Mouse (Mus musculus) spleen, adult 2 months (tissue): ENCODE data around the gene Spata31d1d.

Experiments used
- CTCF ChIP-seq: fragments of 200-500 bp; IDR thresholded peaks from 2 replicates; pipeline ENCODE4 v1.5.1; 2011; ENCODE audit warnings: mild to moderate bottlenecking, inconsistent platforms; ENCODE audit not compliant: insufficient read depth, insufficient read length, insufficient replicate concordance; ENCODE audit errors: extremely low read depth
- POLR2A ChIP-seq: fragments of 200-500 bp; IDR thresholded peaks from 2 replicates; pipeline ENCODE4 v1.6.1; 2011; ENCODE audit warnings: low read depth, low read length, inconsistent platforms

DNA sequence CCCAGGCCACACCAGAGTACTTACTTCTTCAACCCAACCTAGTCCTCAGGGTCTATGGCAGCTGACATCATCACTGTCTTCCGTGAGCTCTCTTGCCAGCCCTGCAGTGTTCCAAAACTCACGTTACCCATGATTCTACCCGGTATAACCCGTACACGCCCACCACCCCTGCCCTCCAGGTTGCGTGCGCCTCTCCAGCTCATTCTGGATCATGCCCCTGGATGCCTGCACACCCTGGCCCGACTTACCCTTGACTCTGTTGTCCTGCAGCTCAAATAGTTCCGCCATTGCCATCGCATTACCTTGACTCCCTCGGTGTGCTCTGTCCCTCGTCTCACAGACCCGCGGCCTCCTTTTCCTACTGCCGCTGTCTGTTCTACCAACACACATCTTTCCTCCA lies 21.3 kb downstream of the Spata31d1d start, which contains the start of gene Spata31d1a:
- TF ChIP-seq CTCF: no peak
- TF ChIP-seq POLR2A: no peak
